Mouse (Mus musculus): ENCODE measurements around the gene Cap1. TPM values are rescaled to one million over a fixed set of nuclear protein-coding genes. Genes with fewer than 3 reads are reported as not detected.

Gene Cap1
- polyA plus RNA-seq, 1 experiment from 2014 or later: 74.8 TPM

GRCm38 (mm10) chr4:122884481-122885340, 1.1 kb downstream of the Cap1 start:
- Histone ChIP-seq H3K4me3 (replicated peaks) (peak overlapping the region; percentile 83), H3K4me2 (peak overlapping the region; percentile 60), H3K36me3 (no peaks in the 10 kb centered on the region), H3K27ac (peak overlapping the region; percentile 100), H3K27me3 (replicated peaks) (no peaks in the 10 kb centered on the region), H3K9ac (peak overlapping the region; percentile 86; the same call in 1 of the 2 replicates), H3K4me1 (peaks cover 18% of the 10 kb centered on the region), H3K9me3 (no peaks in the 10 kb centered on the region)
- ATAC-seq (ENCODE audit: insufficient read depth, low FRiP score, low read depth): no peak
- 21% methylated on average over 12 of the region's 12 CpGs for WGBS

GRCm38 (mm10) chr4:122884051-122884450, 1.8 kb downstream of the Cap1 start:
- Histone ChIP-seq H3K4me3 (replicated peaks) (peak overlapping the region; percentile 83), H3K36me3 (no peaks in the 10 kb centered on the region), H3K4me1 (peaks cover 18% of the 10 kb centered on the region), H3K9ac (no peak overlapping the region), H3K27me3 (replicated peaks) (no peaks in the 10 kb centered on the region), H3K27ac (peak overlapping the region; percentile 27; the same call in 1 of the 2 replicates), H3K4me2 (peak overlapping the region; percentile 60), H3K9me3 (no peaks in the 10 kb centered on the region)
- 67% methylated on average over 2 of the region's 2 CpGs for WGBS
- no peak for ATAC-seq (ENCODE audit: insufficient read depth, low FRiP score, low read depth)

- Histone ChIP-seq H3K4me3 (replicated peaks) (peak overlapping the region; percentile 83; the same call in 1 of the 2 replicates), H3K4me1 (peaks cover 18% of the 10 kb centered on the region), H3K36me3 (no peaks in the 10 kb centered on the region), H3K27me3 (replicated peaks) (no peaks in the 10 kb centered on the region), H3K27ac (no peak overlapping the region), H3K9ac (no peak overlapping the region), H3K4me2 (peak overlapping the region; percentile 60; the same call in 1 of the 2 replicates), H3K9me3 (no peaks in the 10 kb centered on the region)
- ATAC-seq (ENCODE audit: insufficient read depth, low FRiP score, low read depth): no peak
- 85% methylated on average over 3 of the region's 3 CpGs for WGBS
These were observed 2.6 kb downstream of the Cap1 start for GRCm38 (mm10) chr4:122883294-122883693.

- 73% methylated on average over 3 of the region's 3 CpGs for WGBS
- no peak overlapping the region for H3K27ac ChIP-seq
- no peaks in the 10 kb centered on the region for H3K36me3 ChIP-seq
- no peak for ATAC-seq (ENCODE audit: insufficient read depth, low FRiP score, low read depth)
- H3K9me3 ChIP-seq: no peaks in the 10 kb centered on the region
- H3K9ac ChIP-seq: no peak overlapping the region
- H3K27me3 ChIP-seq (replicated peaks): no peaks in the 10 kb centered on the region
- peaks cover 18% of the 10 kb centered on the region for H3K4me1 ChIP-seq
- H3K4me2 ChIP-seq: no peak overlapping the region
- no peak overlapping the region for H3K4me3 ChIP-seq (replicated peaks)
These were observed 3.3 kb downstream of the Cap1 start for GRCm38 (mm10) chr4:122882544-122882943.

GRCm38 (mm10) chr4:122878333-122879070, 7.4 kb downstream of the Cap1 start:
- 78% methylated on average over 2 of the region's 2 CpGs for WGBS

GRCm38 (mm10) chr4:122873512-122873911, 12.3 kb downstream of the Cap1 start:
- no peak overlapping the region for H3K4me2 ChIP-seq
- no peak for ATAC-seq (ENCODE audit: insufficient read depth, low FRiP score, low read depth)
- 79% methylated on average over 4 of the region's 4 CpGs for WGBS
- H3K9me3 ChIP-seq: no peaks in the 10 kb centered on the region
- H3K27me3 ChIP-seq (replicated peaks): no peaks in the 10 kb centered on the region
- no peak overlapping the region for H3K27ac ChIP-seq
- H3K9ac ChIP-seq: no peak overlapping the region
- H3K4me1 ChIP-seq: no peaks in the 10 kb centered on the region
- H3K4me3 ChIP-seq (replicated peaks): no peak overlapping the region
- H3K36me3 ChIP-seq: peaks cover 16% of the 10 kb centered on the region

More at GRCm38 (mm10) chr4:122878333-122879070, 7.4 kb downstream of the Cap1 start:
- Histone ChIP-seq H3K27me3 (replicated peaks) (no peaks in the 10 kb centered on the region), H3K9me3 (no peaks in the 10 kb centered on the region), H3K4me1 (peaks cover 9% of the 10 kb centered on the region; the same call in 1 of the 2 replicates), H3K27ac (0 out of 2 replicates have a peak overlapping the region, but pooled peaks have one; percentile 3), H3K4me2 (no peak overlapping the region), H3K36me3 (peaks cover 6% of the 10 kb centered on the region; the same call in 1 of the 2 replicates), H3K4me3 (replicated peaks) (no peak overlapping the region), H3K9ac (no peak overlapping the region)
- ATAC-seq (ENCODE audit: insufficient read depth, low FRiP score, low read depth): no peak

- H3K27ac ChIP-seq: no peak overlapping the region
- H3K36me3 ChIP-seq: peaks cover 16% of the 10 kb centered on the region
- no peak overlapping the region for H3K9ac ChIP-seq
- no peak for ATAC-seq (ENCODE audit: insufficient read depth, low FRiP score, low read depth)
- WGBS: 64% methylated on average over 5 of the region's 5 CpGs
- H3K4me1 ChIP-seq: no peaks in the 10 kb centered on the region
- no peak overlapping the region for H3K4me3 ChIP-seq (replicated peaks)
- no peak overlapping the region for H3K4me2 ChIP-seq
- no peaks in the 10 kb centered on the region for H3K9me3 ChIP-seq
- no peaks in the 10 kb centered on the region for H3K27me3 ChIP-seq (replicated peaks)
These were observed 12.9 kb downstream of the Cap1 start for GRCm38 (mm10) chr4:122873003-122873402.

GRCm38 (mm10) chr4:122871989-122872388, 13.9 kb downstream of the Cap1 start:
- H3K36me3 ChIP-seq: peaks cover 19% of the 10 kb centered on the region

GRCm38 (mm10) chr4:122871269-122871668, 14.6 kb downstream of the Cap1 start:
- peaks cover 24% of the 10 kb centered on the region for H3K36me3 ChIP-seq
- no peaks in the 10 kb centered on the region for H3K9me3 ChIP-seq

More at GRCm38 (mm10) chr4:122871989-122872388, 13.9 kb downstream of the Cap1 start:
- H3K9ac ChIP-seq: no peak overlapping the region
- no peak for ATAC-seq (ENCODE audit: insufficient read depth, low FRiP score, low read depth)
- no peak overlapping the region for H3K27ac ChIP-seq
- H3K4me3 ChIP-seq (replicated peaks): no peak overlapping the region
- no peak overlapping the region for H3K4me2 ChIP-seq
- WGBS: 80% methylated on average over 2 of the region's 2 CpGs
- H3K4me1 ChIP-seq: no peaks in the 10 kb centered on the region
- no peaks in the 10 kb centered on the region for H3K9me3 ChIP-seq
- H3K27me3 ChIP-seq (replicated peaks): no peaks in the 10 kb centered on the region

GRCm38 (mm10) chr4:122870741-122871140, 15.1 kb downstream of the Cap1 start:
- no peak for ATAC-seq (ENCODE audit: insufficient read depth, low FRiP score, low read depth)
- Histone ChIP-seq H3K4me2 (no peak overlapping the region), H3K9me3 (no peaks in the 10 kb centered on the region), H3K27me3 (replicated peaks) (no peaks in the 10 kb centered on the region), H3K9ac (no peak overlapping the region), H3K4me1 (no peaks in the 10 kb centered on the region), H3K27ac (no peak overlapping the region), H3K4me3 (replicated peaks) (no peak overlapping the region), H3K36me3 (peaks cover 28% of the 10 kb centered on the region)
- 79% methylated on average over 5 of the region's 5 CpGs for WGBS

More at GRCm38 (mm10) chr4:122871269-122871668, 14.6 kb downstream of the Cap1 start:
- 88% methylated on average over 11 of the region's 11 CpGs for WGBS
- Histone ChIP-seq H3K9ac (no peak overlapping the region), H3K4me3 (replicated peaks) (no peak overlapping the region), H3K4me2 (no peak overlapping the region), H3K4me1 (no peaks in the 10 kb centered on the region), H3K27me3 (replicated peaks) (no peaks in the 10 kb centered on the region), H3K27ac (no peak overlapping the region)
- no peak for ATAC-seq (ENCODE audit: insufficient read depth, low FRiP score, low read depth)

GRCm38 (mm10) chr4:122870027-122870426, 15.8 kb downstream of the Cap1 start:
- H3K27ac ChIP-seq: no peak overlapping the region
- H3K36me3 ChIP-seq: peaks cover 31% of the 10 kb centered on the region

GRCm38 (mm10) chr4:122868041-122868440, 17.8 kb downstream of the Cap1 start:
- ATAC-seq (ENCODE audit: insufficient read depth, low FRiP score, low read depth): no peak
- Histone ChIP-seq H3K27ac (no peak overlapping the region), H3K4me1 (no peaks in the 10 kb centered on the region), H3K4me3 (replicated peaks) (no peak overlapping the region), H3K9me3 (no peaks in the 10 kb centered on the region), H3K9ac (no peak overlapping the region), H3K36me3 (peaks cover 44% of the 10 kb centered on the region), H3K4me2 (no peak overlapping the region), H3K27me3 (replicated peaks) (no peaks in the 10 kb centered on the region)
- WGBS: 90% methylated on average over 1 of the region's 1 CpGs

More at GRCm38 (mm10) chr4:122870027-122870426, 15.8 kb downstream of the Cap1 start:
- no peak for ATAC-seq (ENCODE audit: insufficient read depth, low FRiP score, low read depth)
- Histone ChIP-seq H3K4me3 (replicated peaks) (no peak overlapping the region), H3K4me1 (no peaks in the 10 kb centered on the region), H3K4me2 (no peak overlapping the region), H3K27me3 (replicated peaks) (no peaks in the 10 kb centered on the region), H3K9ac (no peak overlapping the region), H3K9me3 (no peaks in the 10 kb centered on the region)
